Mouse (Mus musculus): ENCODE data around the gene Gnaq. TPM values are rescaled to one million over a fixed set of nuclear protein-coding genes. Genes with fewer than 3 reads are reported as not detected.

Gnaq gene
- polyA plus RNA-seq, 1 experiment, result 8.1 TPM

DNA sequence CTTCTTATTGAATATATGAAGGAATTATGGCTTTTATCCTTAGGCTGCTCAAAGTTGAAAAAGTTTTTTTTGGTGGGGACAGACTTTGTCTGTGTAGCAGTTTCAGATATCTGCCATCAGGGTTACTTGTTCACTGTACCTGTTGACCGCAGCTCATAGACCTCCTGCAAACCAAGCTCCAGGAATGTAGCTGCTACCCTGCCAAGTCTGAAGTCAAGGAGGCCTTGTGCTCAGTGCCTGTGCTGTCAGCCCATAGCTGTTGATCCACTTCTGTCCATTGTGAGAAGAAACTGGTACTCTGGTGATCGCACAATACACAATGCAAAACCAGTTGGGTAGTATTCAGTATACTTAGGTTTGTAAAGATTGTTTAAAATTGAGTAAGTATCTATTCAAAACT is 68.7 kb downstream of the Gnaq start:
- WGBS, result 95% methylated on average over 2 of the region's 2 CpGs
- no peaks in the 10 kb centered on the region for H3K27me3 ChIP-seq (ENCODE audit: control insufficient read depth, insufficient read depth, low read length)
- TF ChIP-seq CTCF (IDR thresholded peaks at IDR 0.05; ENCODE audit: borderline replicate concordance, control insufficient read depth, extremely low read depth, insufficient read depth, low read length, poor library complexity), result no peak
- TF ChIP-seq POLR2A (IDR thresholded peaks at IDR 0.05; ENCODE audit: control insufficient read depth, extremely low read depth, insufficient read depth, low read length, poor library complexity), result no peak

DNA sequence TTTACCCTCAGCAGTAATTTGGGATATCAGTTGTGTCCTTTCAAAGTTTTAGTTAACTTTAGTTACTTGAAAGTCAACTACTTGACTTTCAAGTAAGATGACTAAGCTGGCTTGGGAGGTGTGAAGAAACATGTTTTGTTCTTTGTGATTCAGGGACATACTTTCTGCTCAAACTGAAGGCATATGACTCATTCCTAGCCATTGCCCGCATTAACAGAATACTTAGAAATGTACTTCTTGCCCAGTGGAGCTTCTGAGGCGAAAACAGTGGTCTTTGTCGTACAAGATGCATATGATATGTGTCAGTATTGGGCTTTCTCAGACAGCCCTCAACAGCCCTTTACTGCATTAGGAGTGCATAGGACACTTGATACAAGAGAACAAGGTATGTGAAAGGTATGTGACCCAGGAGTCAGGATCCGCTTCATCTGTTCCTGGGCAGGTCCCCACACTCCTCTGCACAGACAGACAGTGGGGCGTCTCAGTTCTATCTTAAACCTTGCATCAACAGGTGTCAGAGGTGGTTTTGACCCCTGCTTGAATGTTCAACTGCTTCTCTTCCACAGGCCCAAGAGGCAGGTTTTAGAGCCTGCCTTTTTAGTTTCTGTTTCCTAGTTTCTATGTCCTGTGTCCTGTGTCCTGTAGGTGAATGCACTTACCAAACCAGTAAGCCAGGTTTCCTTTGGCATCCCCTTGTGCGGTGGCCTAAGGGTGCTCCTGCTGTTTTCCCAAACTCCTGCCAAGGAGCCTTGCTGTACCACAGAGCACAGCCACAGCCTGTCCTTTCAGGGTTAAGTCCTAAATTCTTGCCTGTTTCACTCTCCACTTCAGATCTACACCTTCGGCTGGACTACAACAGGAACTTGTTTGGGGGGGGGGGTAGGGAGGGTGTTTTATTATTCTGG is 72.4 kb downstream of the Gnaq start:
- 83% methylated on average over 7 of the region's 7 CpGs for WGBS
- H3K27ac ChIP-seq (ENCODE audit: control insufficient read depth, insufficient read depth, low read length), result no peak overlapping the region
- no peaks in the 10 kb centered on the region; the same call in 1 of the 2 replicates for H3K4me1 ChIP-seq (replicated peaks; ENCODE audit: control insufficient read depth, insufficient read depth, low read length)
- no peak overlapping the region for H3K4me3 ChIP-seq (ENCODE audit: control insufficient read depth, insufficient read depth, low read length)
- H3K27me3 ChIP-seq (ENCODE audit: control insufficient read depth, insufficient read depth, low read length), result no peaks in the 10 kb centered on the region
- TF ChIP-seq CTCF (IDR thresholded peaks at IDR 0.05; ENCODE audit: borderline replicate concordance, control insufficient read depth, extremely low read depth, insufficient read depth, low read length, poor library complexity) (no peak), POLR2A (IDR thresholded peaks at IDR 0.05; ENCODE audit: control insufficient read depth, extremely low read depth, insufficient read depth, low read length, poor library complexity) (no peak)
- no peaks in the 10 kb centered on the region for H3K36me3 ChIP-seq (ENCODE audit: control insufficient read depth, insufficient read depth, low read length)
- no peak for DNase-seq

More for the DNA sequence above, 68.7 kb downstream of the Gnaq start:
- Histone ChIP-seq H3K36me3 (ENCODE audit: control insufficient read depth, insufficient read depth, low read length) (no peaks in the 10 kb centered on the region), H3K4me1 (replicated peaks; ENCODE audit: control insufficient read depth, insufficient read depth, low read length) (no peaks in the 10 kb centered on the region; the same call in 1 of the 2 replicates), H3K27ac (ENCODE audit: control insufficient read depth, insufficient read depth, low read length) (no peak overlapping the region), H3K4me3 (ENCODE audit: control insufficient read depth, insufficient read depth, low read length) (no peak overlapping the region)
- no peak for DNase-seq

GRCm38 (mm10) chr19:16209616-16210015 is 77.0 kb downstream of the Gnaq start:
- Histone ChIP-seq H3K4me3 (ENCODE audit: control insufficient read depth, insufficient read depth, low read length) (no peak overlapping the region), H3K36me3 (ENCODE audit: control insufficient read depth, insufficient read depth, low read length) (no peaks in the 10 kb centered on the region), H3K27me3 (ENCODE audit: control insufficient read depth, insufficient read depth, low read length) (no peaks in the 10 kb centered on the region), H3K27ac (ENCODE audit: control insufficient read depth, insufficient read depth, low read length) (no peak overlapping the region), H3K4me1 (replicated peaks; ENCODE audit: control insufficient read depth, insufficient read depth, low read length) (no peaks in the 10 kb centered on the region)
- no peak for DNase-seq
- TF ChIP-seq CTCF (IDR thresholded peaks at IDR 0.05; ENCODE audit: borderline replicate concordance, control insufficient read depth, extremely low read depth, insufficient read depth, low read length, poor library complexity) (no peak), POLR2A (IDR thresholded peaks at IDR 0.05; ENCODE audit: control insufficient read depth, extremely low read depth, insufficient read depth, low read length, poor library complexity) (no peak)
- WGBS, result 97% methylated on average over 2 of the region's 2 CpGs

DNA sequence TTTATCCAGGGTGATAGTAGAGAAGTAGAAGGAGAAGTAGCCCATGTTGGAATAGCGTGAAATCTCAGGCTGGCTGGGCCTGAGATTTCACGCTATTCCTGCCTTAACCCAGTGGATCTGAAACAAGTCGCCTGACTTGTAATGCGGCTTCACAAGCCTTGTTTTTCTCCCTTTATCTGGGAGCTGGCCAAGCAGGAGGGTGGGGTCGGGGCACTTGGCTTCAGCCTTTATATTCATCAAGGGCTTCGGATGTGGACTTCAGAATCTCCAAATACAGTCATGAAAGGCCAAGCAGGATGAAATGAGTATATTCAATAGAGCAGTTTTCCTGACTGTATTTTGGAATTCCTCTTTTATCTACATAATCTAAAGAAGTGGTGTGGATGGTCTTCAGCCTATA is 82.3 kb downstream of the Gnaq start:
- Histone ChIP-seq H3K36me3 (ENCODE audit: control insufficient read depth, insufficient read depth, low read length) (no peaks in the 10 kb centered on the region), H3K27me3 (ENCODE audit: control insufficient read depth, insufficient read depth, low read length) (no peaks in the 10 kb centered on the region), H3K4me3 (ENCODE audit: control insufficient read depth, insufficient read depth, low read length) (no peak overlapping the region), H3K27ac (ENCODE audit: control insufficient read depth, insufficient read depth, low read length) (no peak overlapping the region), H3K4me1 (replicated peaks; ENCODE audit: control insufficient read depth, insufficient read depth, low read length) (no peaks in the 10 kb centered on the region)
- DNase-seq, result no peak
- TF ChIP-seq POLR2A (IDR thresholded peaks at IDR 0.05; ENCODE audit: control insufficient read depth, extremely low read depth, insufficient read depth, low read length, poor library complexity), result no peak
- TF ChIP-seq CTCF (IDR thresholded peaks at IDR 0.05; ENCODE audit: borderline replicate concordance, control insufficient read depth, extremely low read depth, insufficient read depth, low read length, poor library complexity), result no peak
- WGBS, result 92% methylated on average over 6 of the region's 6 CpGs

GRCm38 (mm10) chr19:16215430-16216016 is 82.9 kb downstream of the Gnaq start:
- H3K4me1 ChIP-seq (replicated peaks; ENCODE audit: control insufficient read depth, insufficient read depth, low read length), result no peaks in the 10 kb centered on the region
- DNase-seq, result no peak
- TF ChIP-seq CTCF (IDR thresholded peaks at IDR 0.05; ENCODE audit: borderline replicate concordance, control insufficient read depth, extremely low read depth, insufficient read depth, low read length, poor library complexity) (no peak), POLR2A (IDR thresholded peaks at IDR 0.05; ENCODE audit: control insufficient read depth, extremely low read depth, insufficient read depth, low read length, poor library complexity) (no peak)
- H3K27ac ChIP-seq (ENCODE audit: control insufficient read depth, insufficient read depth, low read length), result no peak overlapping the region
- no peak overlapping the region for H3K4me3 ChIP-seq (ENCODE audit: control insufficient read depth, insufficient read depth, low read length)
- no peaks in the 10 kb centered on the region for H3K27me3 ChIP-seq (ENCODE audit: control insufficient read depth, insufficient read depth, low read length)
- no peaks in the 10 kb centered on the region for H3K36me3 ChIP-seq (ENCODE audit: control insufficient read depth, insufficient read depth, low read length)
- 95% methylated on average over 2 of the region's 2 CpGs for WGBS

DNA sequence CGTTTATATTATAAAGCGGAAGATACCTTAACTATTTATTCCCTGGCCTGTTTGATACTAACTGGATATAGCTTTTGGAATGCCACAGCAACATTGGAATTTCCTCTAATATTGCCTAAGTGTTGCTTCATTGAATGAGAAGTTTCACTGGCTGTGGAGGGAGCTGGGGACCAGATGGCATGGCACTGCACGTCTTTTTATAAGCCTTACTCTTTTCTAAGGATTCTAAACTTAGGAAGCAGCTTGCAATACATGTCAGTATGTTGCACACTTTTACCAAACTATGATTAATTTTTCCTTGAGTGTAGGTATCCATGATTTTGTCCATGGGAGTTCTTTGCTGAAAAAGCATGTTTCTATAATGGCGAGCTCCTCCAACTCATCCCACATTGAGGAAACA is 87.3 kb downstream of the Gnaq start:
- Histone ChIP-seq H3K27me3 (ENCODE audit: control insufficient read depth, insufficient read depth, low read length) (no peaks in the 10 kb centered on the region), H3K36me3 (ENCODE audit: control insufficient read depth, insufficient read depth, low read length) (no peaks in the 10 kb centered on the region), H3K4me1 (replicated peaks; ENCODE audit: control insufficient read depth, insufficient read depth, low read length) (no peaks in the 10 kb centered on the region), H3K4me3 (ENCODE audit: control insufficient read depth, insufficient read depth, low read length) (no peak overlapping the region), H3K27ac (ENCODE audit: control insufficient read depth, insufficient read depth, low read length) (no peak overlapping the region)
- WGBS, result 84% methylated on average over 4 of the region's 4 CpGs
- TF ChIP-seq POLR2A (IDR thresholded peaks at IDR 0.05; ENCODE audit: control insufficient read depth, extremely low read depth, insufficient read depth, low read length, poor library complexity), result no peak
- no peak for TF ChIP-seq CTCF (IDR thresholded peaks at IDR 0.05; ENCODE audit: borderline replicate concordance, control insufficient read depth, extremely low read depth, insufficient read depth, low read length, poor library complexity)
- DNase-seq, result no peak

Measured in thymus, adult 2 months (tissue).